Mouse (Mus musculus): ENCODE measurements around the gene Dmac2. TPM values are rescaled to one million over a fixed set of nuclear protein-coding genes. Genes with fewer than 3 reads are reported as not detected.

The Dmac2 gene
- polyA plus RNA-seq, 1 experiment from 2014 or later = 49.5 TPM

- no peak overlapping the region for H3K27ac ChIP-seq (replicated peaks)
- no peaks in the 10 kb centered on the region for H3K36me3 ChIP-seq
- no peaks in the 10 kb centered on the region for H3K27me3 ChIP-seq (replicated peaks)
- no peak overlapping the region for H3K4me2 ChIP-seq
- H3K4me1 ChIP-seq = peaks cover 23% of the 10 kb centered on the region
- 70% methylated on average over 11 of the region's 11 CpGs for WGBS
- H3K9ac ChIP-seq = no peak overlapping the region
- no peak for ATAC-seq (ENCODE audit: extremely low read depth, insufficient number of reproducible peaks, low FRiP score, low TSS enrichment)
- no peaks in the 10 kb centered on the region for H3K9me3 ChIP-seq
- no peak overlapping the region for H3K4me3 ChIP-seq
These were observed 36.6 kb downstream of the Dmac2 start for GRCm38 (mm10) chr7:25655601-25656428.

DNA sequence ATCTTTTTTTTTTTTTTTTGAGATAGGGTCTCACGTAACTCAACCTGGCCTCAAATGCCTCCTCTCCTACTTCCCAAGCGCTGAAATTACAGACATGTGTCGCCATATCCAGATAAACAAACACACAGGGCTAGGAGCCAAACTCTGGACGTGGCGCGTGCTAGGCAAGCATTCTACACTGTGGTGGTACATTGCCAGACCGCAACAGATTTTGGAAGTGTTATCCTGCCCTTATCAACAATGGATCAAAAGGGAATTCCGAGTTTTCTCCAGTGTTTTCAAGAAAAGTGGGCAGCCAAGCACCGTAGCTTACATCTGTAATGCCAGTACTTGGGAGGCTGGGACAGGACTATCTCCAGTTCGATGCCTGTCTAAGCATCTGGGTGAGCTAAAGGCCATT lies 38.6 kb downstream of the Dmac2 start:
- ATAC-seq (ENCODE audit: extremely low read depth, insufficient number of reproducible peaks, low FRiP score, low TSS enrichment) = no peak
- peak overlapping the region; percentile 84 for H3K4me2 ChIP-seq
- peaks cover 4% of the 10 kb centered on the region for H3K36me3 ChIP-seq
- 33% methylated on average over 10 of the region's 10 CpGs for WGBS
- H3K9me3 ChIP-seq = no peaks in the 10 kb centered on the region
- peaks cover 23% of the 10 kb centered on the region for H3K4me1 ChIP-seq
- peak overlapping the region; percentile 88 for H3K9ac ChIP-seq
- H3K4me3 ChIP-seq = peak overlapping the region; percentile 82
- no peaks in the 10 kb centered on the region for H3K27me3 ChIP-seq (replicated peaks)
- H3K27ac ChIP-seq (replicated peaks) = no peak overlapping the region

DNA sequence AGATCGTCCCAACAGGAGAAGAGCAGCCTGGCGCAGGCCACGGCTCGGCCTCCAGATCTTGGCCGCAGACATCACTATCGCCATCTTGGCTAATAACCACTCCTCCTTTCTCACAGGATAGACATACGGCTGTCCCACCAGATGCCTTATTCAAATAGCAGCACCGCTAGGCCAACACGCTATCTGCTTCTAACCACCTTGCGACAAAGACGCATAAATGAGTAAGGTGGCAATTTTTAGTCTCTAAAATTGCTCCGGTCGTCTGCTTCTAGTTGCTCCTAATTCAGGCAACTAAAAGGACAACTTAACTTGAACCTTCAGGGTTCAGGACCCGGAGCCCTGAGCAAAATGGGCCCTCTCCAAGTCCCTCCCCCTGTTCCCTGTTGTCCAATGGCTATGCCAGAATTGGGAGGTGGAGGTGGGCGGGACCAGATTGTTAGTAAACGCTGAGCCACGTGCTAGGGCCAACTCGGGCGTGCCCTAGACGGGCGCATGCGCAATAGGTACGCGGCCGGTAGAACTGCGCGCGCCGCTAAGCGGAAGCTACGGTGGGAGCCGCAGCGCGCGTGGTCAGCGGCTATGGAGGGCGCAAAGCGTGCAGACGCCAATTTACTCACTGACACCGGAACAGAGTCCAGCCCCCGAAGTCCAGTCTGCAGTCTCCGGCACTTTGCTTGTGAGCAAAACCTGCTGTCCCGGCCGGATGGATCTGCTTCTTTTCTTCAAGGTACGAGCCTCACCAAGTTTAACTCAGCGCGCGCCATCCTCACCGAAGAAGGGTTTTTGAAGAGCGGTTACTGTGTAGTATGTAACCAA lies 39.7 kb downstream of the Dmac2 start, which contains the start of the genes Bckdha and Exosc5:
Gene Bckdha, minus strand, starts transcription at position 325 of the 816 bp plus-strand sequence.
Gene Exosc5, plus strand, starts transcription at position 508 of the 816 bp plus-strand sequence.
- peak within 1 kb of the TSS; percentile 82 for H3K4me3 ChIP-seq
- no peaks in the 10 kb centered on the region for H3K9me3 ChIP-seq
- H3K9ac ChIP-seq = peak within 1 kb of the TSS; percentile 88
- peak within 1 kb of the TSS; percentile 84 for H3K4me2 ChIP-seq
- H3K36me3 ChIP-seq = peaks cover 15% of the 10 kb centered on the region
- WGBS = under 1% methylated on average over 50 of the region's 50 CpGs
- no peaks in the 10 kb centered on the region for H3K27me3 ChIP-seq (replicated peaks)
- peak; percentile 97 for ATAC-seq (ENCODE audit: extremely low read depth, insufficient number of reproducible peaks, low FRiP score, low TSS enrichment)
- H3K27ac ChIP-seq (replicated peaks) = peak within 1 kb of the TSS; percentile 57
- peaks cover 23% of the 10 kb centered on the region for H3K4me1 ChIP-seq

DNA sequence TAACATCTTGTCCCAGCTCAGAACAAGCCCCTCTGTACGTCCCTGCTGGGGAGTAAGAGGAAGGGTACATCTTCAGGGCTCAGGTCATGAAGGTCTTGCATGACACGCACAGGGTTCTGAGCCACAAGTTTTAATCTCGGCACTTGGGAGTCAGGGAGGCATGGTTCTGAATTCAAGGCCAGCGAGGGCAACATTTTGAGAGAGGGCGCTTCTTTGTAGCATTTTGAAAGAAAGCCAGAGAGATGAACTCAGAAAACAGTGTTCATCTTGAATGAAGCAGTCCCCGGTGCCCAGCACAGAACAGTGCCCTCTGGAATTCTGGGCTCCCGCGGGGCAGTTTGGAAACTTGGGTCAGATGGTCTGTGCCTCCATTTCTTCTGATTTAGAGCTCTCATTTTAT lies 47.2 kb downstream of the Dmac2 start:
- Histone ChIP-seq H3K4me3 (no peak overlapping the region), H3K9me3 (no peaks in the 10 kb centered on the region), H3K27me3 (replicated peaks) (no peaks in the 10 kb centered on the region), H3K9ac (no peak overlapping the region), H3K36me3 (peaks cover 62% of the 10 kb centered on the region), H3K4me2 (no peak overlapping the region), H3K27ac (replicated peaks) (no peak overlapping the region), H3K4me1 (peaks cover 5% of the 10 kb centered on the region; the same call in 1 of the 2 replicates)
- ATAC-seq (ENCODE audit: extremely low read depth, insufficient number of reproducible peaks, low FRiP score, low TSS enrichment) = no peak
- 93% methylated on average over 8 of the region's 8 CpGs for WGBS

GRCm38 (mm10) chr7:25669158-25669557 lies 49.9 kb downstream of the Dmac2 start:
- H3K27me3 ChIP-seq (replicated peaks) = peaks cover 13% of the 10 kb centered on the region
- no peak overlapping the region for H3K4me3 ChIP-seq
- no peak overlapping the region for H3K27ac ChIP-seq (replicated peaks)
- no peak for ATAC-seq (ENCODE audit: extremely low read depth, insufficient number of reproducible peaks, low FRiP score, low TSS enrichment)
- no peak overlapping the region for H3K9ac ChIP-seq
- WGBS = 81% methylated on average over 10 of the region's 10 CpGs
- H3K4me2 ChIP-seq = no peak overlapping the region
- peaks cover 3% of the 10 kb centered on the region; the same call in 1 of the 2 replicates for H3K9me3 ChIP-seq
- peaks cover 5% of the 10 kb centered on the region; the same call in 1 of the 2 replicates for H3K4me1 ChIP-seq
- H3K36me3 ChIP-seq = peaks cover 45% of the 10 kb centered on the region

GRCm38 (mm10) chr7:25669631-25670030 lies 50.4 kb downstream of the Dmac2 start:
- Histone ChIP-seq H3K4me3 (no peak overlapping the region), H3K27me3 (replicated peaks) (peaks cover 18% of the 10 kb centered on the region), H3K27ac (replicated peaks) (no peak overlapping the region), H3K4me1 (peaks cover 5% of the 10 kb centered on the region), H3K36me3 (peaks cover 40% of the 10 kb centered on the region), H3K9ac (no peak overlapping the region), H3K9me3 (peaks cover 3% of the 10 kb centered on the region; the same call in 1 of the 2 replicates), H3K4me2 (no peak overlapping the region)
- ATAC-seq (ENCODE audit: extremely low read depth, insufficient number of reproducible peaks, low FRiP score, low TSS enrichment) = no peak
- WGBS = 77% methylated on average over 9 of the region's 9 CpGs

DNA sequence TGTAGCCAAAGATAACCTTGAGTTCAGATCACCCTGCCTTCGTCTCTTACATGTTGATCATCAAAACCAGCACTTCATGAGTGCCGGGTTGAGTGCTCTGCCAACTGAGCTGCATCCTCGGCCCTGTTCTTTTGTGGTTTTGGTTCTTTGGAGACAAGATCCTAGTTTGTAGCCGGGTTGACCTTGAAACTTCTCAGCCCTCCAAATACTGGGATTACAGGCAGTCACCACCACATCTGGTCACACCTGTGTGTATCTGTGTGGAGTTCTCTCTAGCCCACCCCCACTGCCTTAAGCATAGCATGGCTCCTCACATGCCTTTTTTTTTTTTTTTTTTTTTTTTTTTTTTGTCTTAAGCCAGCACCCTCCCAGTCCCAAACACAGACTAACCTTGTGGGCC lies 50.9 kb downstream of the Dmac2 start:
- ATAC-seq (ENCODE audit: extremely low read depth, insufficient number of reproducible peaks, low FRiP score, low TSS enrichment) = no peak
- H3K4me3 ChIP-seq = no peak overlapping the region
- H3K27ac ChIP-seq (replicated peaks) = no peak overlapping the region
- H3K36me3 ChIP-seq = peaks cover 35% of the 10 kb centered on the region
- peaks cover 22% of the 10 kb centered on the region for H3K27me3 ChIP-seq (replicated peaks)
- no peak overlapping the region for H3K9ac ChIP-seq
- peaks cover 3% of the 10 kb centered on the region; the same call in 1 of the 2 replicates for H3K9me3 ChIP-seq
- WGBS = 83% methylated on average over 4 of the region's 4 CpGs
- H3K4me2 ChIP-seq = no peak overlapping the region
- peaks cover 9% of the 10 kb centered on the region for H3K4me1 ChIP-seq

DNA sequence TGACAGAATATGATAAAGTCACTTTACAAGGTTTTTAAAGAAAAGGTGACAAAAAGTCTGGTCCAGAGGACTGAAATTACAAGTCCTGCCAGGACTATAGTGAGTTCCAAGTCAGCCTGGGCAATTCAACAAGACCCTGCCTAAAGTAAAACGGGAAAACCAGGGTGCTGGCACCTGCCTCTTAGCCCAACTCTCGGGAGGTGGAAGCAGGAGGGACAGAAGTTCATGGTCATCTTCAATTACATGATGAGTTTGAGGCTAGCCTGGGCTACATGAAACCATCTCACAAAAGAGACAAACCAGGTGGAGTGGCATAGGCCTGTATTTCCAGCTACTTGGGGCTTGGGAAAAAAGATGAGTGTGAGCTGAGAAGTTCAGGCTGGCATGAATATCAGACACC lies 52.5 kb downstream of the Dmac2 start:
- whole genome bisulfite sequencing = 61% methylated on average over 2 of the region's 2 CpGs
- Histone ChIP-seq H3K27me3 (replicated peaks) (peaks cover 38% of the 10 kb centered on the region), H3K4me3 (no peak overlapping the region), H3K27ac (replicated peaks) (no peak overlapping the region), H3K36me3 (peaks cover 20% of the 10 kb centered on the region), H3K4me2 (no peak overlapping the region), H3K9ac (no peak overlapping the region), H3K9me3 (peaks cover 3% of the 10 kb centered on the region; the same call in 1 of the 2 replicates), H3K4me1 (peaks cover 18% of the 10 kb centered on the region)
- no peak for ATAC-seq (ENCODE audit: extremely low read depth, insufficient number of reproducible peaks, low FRiP score, low TSS enrichment)

DNA sequence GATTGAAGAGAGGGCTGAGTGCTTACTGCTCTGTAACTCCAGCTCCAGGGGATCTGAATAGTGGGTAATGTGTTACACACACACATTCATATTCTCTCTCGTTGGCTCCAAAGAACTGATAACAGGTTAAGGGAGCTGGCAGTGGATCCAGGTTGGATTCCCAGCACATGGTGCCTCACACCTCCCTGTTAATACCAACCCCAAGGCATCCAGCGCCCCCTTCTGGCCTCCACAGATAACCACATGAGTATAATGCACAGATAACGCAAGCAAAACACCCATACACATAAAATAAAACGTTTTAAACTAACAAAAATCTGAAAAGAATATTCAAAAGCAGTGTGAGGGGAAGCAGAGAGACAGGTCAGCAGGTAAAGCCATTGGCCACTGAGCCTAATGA lies 53.2 kb downstream of the Dmac2 start:
- peaks cover 43% of the 10 kb centered on the region for H3K27me3 ChIP-seq (replicated peaks)
- no peak overlapping the region for H3K9ac ChIP-seq
- peaks cover 19% of the 10 kb centered on the region for H3K4me1 ChIP-seq
- no peak overlapping the region for H3K27ac ChIP-seq (replicated peaks)
- 45% methylated on average over 4 of the region's 4 CpGs for WGBS
- ATAC-seq (ENCODE audit: extremely low read depth, insufficient number of reproducible peaks, low FRiP score, low TSS enrichment) = no peak
- no peak overlapping the region for H3K4me3 ChIP-seq
- H3K4me2 ChIP-seq = no peak overlapping the region
- peaks cover 12% of the 10 kb centered on the region for H3K36me3 ChIP-seq
- peaks cover 3% of the 10 kb centered on the region; the same call in 1 of the 2 replicates for H3K9me3 ChIP-seq

DNA sequence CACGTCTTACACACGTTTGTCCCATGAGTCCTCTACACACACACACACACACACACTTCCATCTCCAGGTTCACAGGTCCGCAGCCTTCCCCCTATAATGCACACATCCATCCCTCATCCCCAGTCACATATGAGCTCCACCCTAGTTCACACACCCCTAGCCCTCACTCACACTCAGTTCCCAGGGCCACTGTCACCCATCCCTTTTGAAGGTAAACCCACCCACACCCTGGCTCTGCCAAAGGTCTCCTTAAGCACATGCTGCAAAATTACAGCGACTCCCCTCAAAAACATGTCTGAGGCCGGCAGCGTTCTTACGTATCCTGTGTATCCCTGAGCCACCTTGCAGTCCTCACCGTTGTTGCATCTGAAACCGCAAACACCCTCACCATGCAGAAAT lies 55.1 kb downstream of the Dmac2 start:
- no peak overlapping the region for H3K9ac ChIP-seq
- no peaks in the 10 kb centered on the region for H3K36me3 ChIP-seq
- H3K4me3 ChIP-seq = peak overlapping the region; percentile 43
- peaks cover 3% of the 10 kb centered on the region; the same call in 1 of the 2 replicates for H3K9me3 ChIP-seq
- no peak for ATAC-seq (ENCODE audit: extremely low read depth, insufficient number of reproducible peaks, low FRiP score, low TSS enrichment)
- peaks cover 19% of the 10 kb centered on the region for H3K4me1 ChIP-seq
- no peak overlapping the region for H3K27ac ChIP-seq (replicated peaks)
- peaks cover 57% of the 10 kb centered on the region for H3K27me3 ChIP-seq (replicated peaks)
- H3K4me2 ChIP-seq = peak overlapping the region; percentile 66
- 30% methylated on average over 9 of the region's 9 CpGs for WGBS

- Histone ChIP-seq H3K4me2 (peak within 1 kb of the TSS; percentile 66), H3K9ac (peak within 1 kb of the TSS; percentile 53), H3K27ac (replicated peaks) (no peak within 1 kb of the TSS), H3K4me3 (peak within 1 kb of the TSS; percentile 43), H3K9me3 (peaks cover 3% of the 10 kb centered on the region; the same call in 1 of the 2 replicates), H3K36me3 (no peaks in the 10 kb centered on the region), H3K4me1 (peaks cover 20% of the 10 kb centered on the region), H3K27me3 (replicated peaks) (peaks cover 58% of the 10 kb centered on the region)
- WGBS = 4% methylated on average over 29 of the region's 29 CpGs
- ATAC-seq (ENCODE audit: extremely low read depth, insufficient number of reproducible peaks, low FRiP score, low TSS enrichment) = no peak
These were observed 55.6 kb downstream of the Dmac2 start, which contains the start of gene Tmem91 for GRCm38 (mm10) chr7:25674719-25675300. Tmem91 (minus strand) TSS chr7:25675166.

Data from heart, embryonic 13.5 days (tissue).